Mouse (Mus musculus): ENCODE data around the gene Lmbrd1. TPM values are rescaled to one million over a fixed set of nuclear protein-coding genes. Genes with fewer than 3 reads are reported as not detected.
"Not testable (repeated sequence)": the region's sequence is repeated elsewhere in the genome, so short reads cannot be mapped to it uniquely, and the experiment has no call there.

Lmbrd1 gene
- polyA plus RNA-seq (2014; fragmentation: Nextera tagmentation; extraction: Ambion mirVana) = 33.7 and 42.6 TPM in 2 replicates

GRCm38 (mm10) chr1:24678205-24678917 lies at the start of gene Lmbrd1:
Gene Lmbrd1, plus strand, starts transcription at chr1:24678630.
- Histone ChIP-seq H3K9ac (ENCODE audit: low read length) (peak within 1 kb of the TSS; percentile 88), H3K4me3 (ENCODE audit: low read depth, low read length) (peak within 1 kb of the TSS; percentile 76), H3K9me3 (replicated peaks; ENCODE audit: control insufficient read depth, low read length) (no peaks in the 10 kb centered on the region), H3K4me1 (ENCODE audit: control insufficient read depth, insufficient read depth, low read length) (peaks cover 4% of the 10 kb centered on the region), H3K4me2 (ENCODE audit: low read length) (peak within 1 kb of the TSS; percentile 69), H3K27me3 (replicated peaks; ENCODE audit: control insufficient read depth, insufficient read depth, low read length) (no peaks in the 10 kb centered on the region), H3K27ac (ENCODE audit: low read depth, low read length) (peak within 1 kb of the TSS; percentile 76), H3K36me3 (ENCODE audit: control insufficient read depth, insufficient read depth, low read length) (no peaks in the 10 kb centered on the region)
- WGBS = 3% methylated on average over 53 of the region's 54 CpGs
- ATAC-seq = peak; percentile 96
- peak; percentile 95 for DNase-seq (ENCODE audit: low spot score)

GRCm38 (mm10) chr1:24633553-24634132 lies 44.8 kb upstream of the Lmbrd1 start:
- no peak overlapping the region for H3K9ac ChIP-seq (ENCODE audit: low read length)
- H3K4me1 ChIP-seq (ENCODE audit: control insufficient read depth, insufficient read depth, low read length) = no peaks in the 10 kb centered on the region
- DNase-seq (ENCODE audit: low spot score) (peak; percentile 52), ATAC-seq (no peak)
- H3K4me2 ChIP-seq (ENCODE audit: low read length) = no peak overlapping the region
- H3K36me3 ChIP-seq (ENCODE audit: control insufficient read depth, insufficient read depth, low read length) = no peaks in the 10 kb centered on the region
- 41% methylated on average over 14 of the region's 14 CpGs for WGBS
- H3K4me3 ChIP-seq (ENCODE audit: low read depth, low read length) = no peak overlapping the region
- no peaks in the 10 kb centered on the region for H3K9me3 ChIP-seq (replicated peaks; ENCODE audit: control insufficient read depth, low read length)
- H3K27ac ChIP-seq (ENCODE audit: low read depth, low read length) = no peak overlapping the region
- H3K27me3 ChIP-seq (replicated peaks; ENCODE audit: control insufficient read depth, insufficient read depth, low read length) = no peaks in the 10 kb centered on the region

GRCm38 (mm10) chr1:24650100-24650499 lies 28.3 kb upstream of the Lmbrd1 start:
- H3K27ac ChIP-seq (ENCODE audit: low read depth, low read length) = no peak overlapping the region
- WGBS = 52% methylated on average over 2 of the region's 2 CpGs

GRCm38 (mm10) chr1:24659914-24660313 lies 18.5 kb upstream of the Lmbrd1 start:
- no peak for ATAC-seq
- H3K9me3 ChIP-seq (replicated peaks; ENCODE audit: control insufficient read depth, low read length) = no peaks in the 10 kb centered on the region
- no peak overlapping the region for H3K9ac ChIP-seq (ENCODE audit: low read length)
- H3K4me1 ChIP-seq (ENCODE audit: control insufficient read depth, insufficient read depth, low read length) = no peaks in the 10 kb centered on the region
- H3K4me3 ChIP-seq (ENCODE audit: low read depth, low read length) = no peak overlapping the region
- H3K27me3 ChIP-seq (replicated peaks; ENCODE audit: control insufficient read depth, insufficient read depth, low read length) = no peaks in the 10 kb centered on the region
- 81% methylated on average over 1 of the region's 1 CpGs for WGBS
- no peak overlapping the region for H3K4me2 ChIP-seq (ENCODE audit: low read length)
- H3K27ac ChIP-seq (ENCODE audit: low read depth, low read length) = no peak overlapping the region
- DNase-seq (ENCODE audit: low spot score) = no peak
- H3K36me3 ChIP-seq (ENCODE audit: control insufficient read depth, insufficient read depth, low read length) = no peaks in the 10 kb centered on the region

More at GRCm38 (mm10) chr1:24650100-24650499, 28.3 kb upstream of the Lmbrd1 start:
- DNase-seq (ENCODE audit: low spot score) (no peak), ATAC-seq (no peak)
- Histone ChIP-seq H3K9me3 (replicated peaks; ENCODE audit: control insufficient read depth, low read length) (no peaks in the 10 kb centered on the region), H3K4me1 (ENCODE audit: control insufficient read depth, insufficient read depth, low read length) (no peaks in the 10 kb centered on the region), H3K27me3 (replicated peaks; ENCODE audit: control insufficient read depth, insufficient read depth, low read length) (no peaks in the 10 kb centered on the region), H3K4me3 (ENCODE audit: low read depth, low read length) (no peak overlapping the region), H3K4me2 (ENCODE audit: low read length) (no peak overlapping the region), H3K36me3 (ENCODE audit: control insufficient read depth, insufficient read depth, low read length) (no peaks in the 10 kb centered on the region), H3K9ac (ENCODE audit: low read length) (no peak overlapping the region)

GRCm38 (mm10) chr1:24660662-24661061 lies 17.8 kb upstream of the Lmbrd1 start:
- H3K9me3 ChIP-seq (replicated peaks; ENCODE audit: control insufficient read depth, low read length); H3K27ac ChIP-seq (ENCODE audit: low read depth, low read length); H3K36me3 ChIP-seq (ENCODE audit: control insufficient read depth, insufficient read depth, low read length); H3K27me3 ChIP-seq (replicated peaks; ENCODE audit: control insufficient read depth, insufficient read depth, low read length); H3K9ac ChIP-seq (ENCODE audit: low read length); ATAC-seq; DNase-seq (ENCODE audit: low spot score); H3K4me3 ChIP-seq (ENCODE audit: low read depth, low read length); H3K4me2 ChIP-seq (ENCODE audit: low read length); H3K4me1 ChIP-seq (ENCODE audit: control insufficient read depth, insufficient read depth, low read length): not testable (repeated sequence)

- H3K36me3 ChIP-seq (ENCODE audit: control insufficient read depth, insufficient read depth, low read length) = no peaks in the 10 kb centered on the region
- no peaks in the 10 kb centered on the region for H3K27me3 ChIP-seq (replicated peaks; ENCODE audit: control insufficient read depth, insufficient read depth, low read length)
- no peaks in the 10 kb centered on the region for H3K9me3 ChIP-seq (replicated peaks; ENCODE audit: control insufficient read depth, low read length)
- H3K4me2 ChIP-seq (ENCODE audit: low read length) = no peak overlapping the region
- ATAC-seq (no peak), DNase-seq (ENCODE audit: low spot score) (no peak)
- 83% methylated on average over 3 of the region's 3 CpGs for WGBS
- no peak overlapping the region for H3K9ac ChIP-seq (ENCODE audit: low read length)
- H3K4me1 ChIP-seq (ENCODE audit: control insufficient read depth, insufficient read depth, low read length) = no peaks in the 10 kb centered on the region
- H3K27ac ChIP-seq (ENCODE audit: low read depth, low read length) = no peak overlapping the region
- no peak overlapping the region for H3K4me3 ChIP-seq (ENCODE audit: low read depth, low read length)
These were observed 16.9 kb upstream of the Lmbrd1 start for GRCm38 (mm10) chr1:24661551-24661950.

GRCm38 (mm10) chr1:24664158-24664557 lies 14.3 kb upstream of the Lmbrd1 start:
- Histone ChIP-seq H3K4me2 (ENCODE audit: low read length) (no peak overlapping the region), H3K9me3 (replicated peaks; ENCODE audit: control insufficient read depth, low read length) (no peaks in the 10 kb centered on the region), H3K9ac (ENCODE audit: low read length) (no peak overlapping the region)

GRCm38 (mm10) chr1:24673231-24673630 lies 5.2 kb upstream of the Lmbrd1 start:
- DNase-seq (ENCODE audit: low spot score) = no peak
- Histone ChIP-seq H3K27me3 (replicated peaks; ENCODE audit: control insufficient read depth, insufficient read depth, low read length) (no peaks in the 10 kb centered on the region), H3K9me3 (replicated peaks; ENCODE audit: control insufficient read depth, low read length) (no peaks in the 10 kb centered on the region), H3K36me3 (ENCODE audit: control insufficient read depth, insufficient read depth, low read length) (no peaks in the 10 kb centered on the region), H3K4me3 (ENCODE audit: low read depth, low read length) (no peak overlapping the region), H3K4me2 (ENCODE audit: low read length) (no peak overlapping the region), H3K4me1 (ENCODE audit: control insufficient read depth, insufficient read depth, low read length) (no peaks in the 10 kb centered on the region), H3K27ac (ENCODE audit: low read depth, low read length) (no peak overlapping the region), H3K9ac (ENCODE audit: low read length) (no peak overlapping the region)
- 81% methylated on average over 3 of the region's 3 CpGs for WGBS
- no peak for ATAC-seq

More at GRCm38 (mm10) chr1:24664158-24664557, 14.3 kb upstream of the Lmbrd1 start:
- DNase-seq (ENCODE audit: low spot score) (no peak), ATAC-seq (no peak)
- no peak overlapping the region for H3K4me3 ChIP-seq (ENCODE audit: low read depth, low read length)
- H3K27me3 ChIP-seq (replicated peaks; ENCODE audit: control insufficient read depth, insufficient read depth, low read length) = no peaks in the 10 kb centered on the region
- H3K27ac ChIP-seq (ENCODE audit: low read depth, low read length) = no peak overlapping the region
- no peaks in the 10 kb centered on the region for H3K4me1 ChIP-seq (ENCODE audit: control insufficient read depth, insufficient read depth, low read length)
- H3K36me3 ChIP-seq (ENCODE audit: control insufficient read depth, insufficient read depth, low read length) = no peaks in the 10 kb centered on the region

- Histone ChIP-seq H3K9ac (ENCODE audit: low read length) (peak overlapping the region; percentile 88; the same call in 1 of the 2 replicates), H3K36me3 (ENCODE audit: control insufficient read depth, insufficient read depth, low read length) (no peaks in the 10 kb centered on the region), H3K4me2 (ENCODE audit: low read length) (peak overlapping the region; percentile 69), H3K4me1 (ENCODE audit: control insufficient read depth, insufficient read depth, low read length) (peaks cover 4% of the 10 kb centered on the region), H3K27ac (ENCODE audit: low read depth, low read length) (no peak overlapping the region), H3K4me3 (ENCODE audit: low read depth, low read length) (peak overlapping the region; percentile 76), H3K9me3 (replicated peaks; ENCODE audit: control insufficient read depth, low read length) (no peaks in the 10 kb centered on the region), H3K27me3 (replicated peaks; ENCODE audit: control insufficient read depth, insufficient read depth, low read length) (no peaks in the 10 kb centered on the region)
- DNase-seq (ENCODE audit: low spot score) (no peak), ATAC-seq (no peak; the same call in 1 of the 2 replicates)
- WGBS = 80% methylated on average over 9 of the region's 9 CpGs
These were observed 724 bp upstream of the Lmbrd1 start for GRCm38 (mm10) chr1:24677706-24678105.

All from forebrain, embryonic 14.5 days (tissue).